Mouse (Mus musculus) cerebellum, postnatal 25 days (tissue): ENCODE measurements around the gene Stra8.

ENCODE experiments used
- DNase-seq, 2 experiments: peaks; one replicate each; pipeline ENCODE4 v3.0.0; 2021; ENCODE audit warnings: mixed read lengths in 2 of 2

The Stra8 gene

DNA sequence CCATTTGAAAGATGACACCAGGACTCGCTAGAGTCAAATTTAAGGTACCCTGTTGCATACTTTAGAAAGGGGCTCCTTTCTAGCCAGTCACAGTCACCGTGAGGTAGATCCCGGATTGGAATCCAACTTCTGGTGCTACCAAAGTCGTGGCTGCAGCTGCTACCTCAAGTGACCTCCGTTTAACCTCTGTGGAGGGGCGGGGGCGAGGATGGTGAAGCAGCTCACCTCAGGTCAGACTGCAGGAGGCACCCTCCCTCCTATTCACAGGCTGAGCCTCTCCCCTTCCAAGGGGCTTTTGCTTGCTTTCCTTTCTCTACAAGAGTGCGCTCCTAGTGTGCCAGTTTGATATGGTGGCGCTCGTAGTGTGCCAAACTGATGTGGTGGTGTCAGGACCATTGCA lies at the start of gene Stra8:
Stra8 (plus strand) TSS at position 208 of the 400 bp plus-strand sequence.
- DNase-seq, result no peak

DNA sequence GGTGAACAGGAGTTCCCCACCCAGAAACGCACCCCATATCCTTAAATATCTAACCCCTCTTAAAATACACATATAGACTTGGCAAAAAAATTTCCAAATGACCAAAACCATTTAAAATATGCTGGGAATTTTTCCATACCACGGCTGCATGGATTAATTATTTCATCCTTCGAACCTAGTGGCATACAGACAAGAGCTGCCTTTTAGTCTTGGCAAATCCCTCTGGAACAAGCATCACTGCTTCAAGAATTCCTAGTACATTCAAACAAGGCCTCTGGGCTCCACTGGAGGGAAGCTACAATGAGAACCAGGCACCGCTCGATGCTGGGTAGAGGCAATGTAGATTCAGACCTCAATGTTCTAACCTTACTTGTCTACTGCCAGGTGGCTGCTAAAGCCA lies 49.2 kb upstream of the Stra8 start:
- no peak for DNase-seq

DNA sequence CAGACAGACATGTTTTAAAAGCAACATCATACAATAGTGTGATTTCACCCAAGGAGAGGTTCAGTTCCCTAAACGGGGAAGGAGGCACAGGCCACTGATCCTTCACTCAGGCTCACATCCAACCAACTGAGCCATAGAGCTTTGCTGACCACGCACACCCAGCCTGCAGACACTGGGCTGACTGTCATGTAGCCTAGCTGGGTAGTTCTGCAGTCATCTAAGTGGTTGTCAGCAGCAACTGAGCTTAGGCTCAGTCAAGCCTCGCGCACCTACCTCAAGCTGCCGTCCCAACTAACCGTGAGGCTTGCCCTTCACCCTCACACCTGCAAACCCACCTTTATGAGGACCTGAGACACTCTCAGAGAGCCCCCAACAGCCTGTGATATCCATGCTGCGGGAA lies 48.0 kb upstream of the Stra8 start:
- DNase-seq, result no peak

DNA sequence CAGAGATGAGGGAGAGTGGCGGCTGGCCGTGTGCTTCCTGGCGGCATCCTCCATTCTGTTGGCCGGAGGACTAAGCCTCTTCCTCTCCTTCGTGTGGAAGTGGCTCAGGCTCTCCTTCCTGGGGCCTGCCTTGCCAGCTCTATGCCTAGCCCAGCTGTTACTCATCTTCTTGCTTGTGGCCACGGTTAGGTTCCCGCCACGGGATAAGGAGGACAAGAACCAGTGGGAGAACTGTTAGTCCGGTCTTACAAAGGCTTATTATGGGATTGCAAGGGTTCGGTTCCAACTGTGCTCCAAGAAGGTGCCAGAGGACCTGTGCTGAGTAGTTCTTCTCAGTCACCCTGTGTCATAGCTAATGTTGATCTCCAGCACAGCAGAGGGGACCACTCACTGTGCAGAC lies 47.1 kb upstream of the Stra8 start:
- DNase-seq, result no peak

DNA sequence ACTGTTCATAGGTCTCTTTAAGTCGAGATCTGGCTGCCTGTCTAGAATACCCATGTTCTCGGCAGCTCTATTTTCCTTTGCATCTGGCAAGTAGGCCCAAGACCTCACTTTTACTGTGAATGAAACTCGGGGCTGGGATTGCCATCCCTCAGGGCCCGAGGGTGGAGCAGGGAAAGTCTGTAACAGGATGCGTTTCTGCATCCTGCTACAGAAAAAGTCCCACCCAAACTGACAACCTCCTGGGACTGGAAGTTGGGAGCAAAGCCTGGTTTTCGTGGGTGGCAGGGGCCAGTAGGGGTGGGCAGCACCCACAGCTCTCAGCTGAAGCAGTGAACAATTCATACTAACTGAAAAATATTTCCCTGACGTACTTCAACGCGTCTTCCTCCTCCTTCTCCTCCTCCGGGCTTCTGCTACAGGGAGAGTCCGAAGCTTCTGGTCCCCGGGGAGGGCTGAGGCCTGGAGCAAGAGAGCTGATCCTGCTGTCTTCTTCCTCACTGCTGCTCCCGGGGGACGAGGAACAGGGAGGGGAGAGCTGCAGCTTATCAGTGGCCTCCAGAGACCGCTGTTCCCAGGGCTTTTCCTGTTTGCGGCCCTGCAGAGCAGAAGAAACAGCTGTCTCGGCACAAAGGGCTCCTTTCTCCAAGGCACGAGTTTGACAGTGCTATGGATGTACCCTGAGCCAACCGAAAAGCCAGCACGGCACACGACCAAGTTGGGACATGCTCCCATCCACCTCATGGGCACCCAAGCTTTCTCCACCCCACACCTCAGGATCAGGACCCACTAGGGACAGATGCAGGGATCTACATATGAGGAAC lies 45.7 kb upstream of the Stra8 start:
- peak in 1 of 2 experiments; percentile 1 for DNase-seq

DNA sequence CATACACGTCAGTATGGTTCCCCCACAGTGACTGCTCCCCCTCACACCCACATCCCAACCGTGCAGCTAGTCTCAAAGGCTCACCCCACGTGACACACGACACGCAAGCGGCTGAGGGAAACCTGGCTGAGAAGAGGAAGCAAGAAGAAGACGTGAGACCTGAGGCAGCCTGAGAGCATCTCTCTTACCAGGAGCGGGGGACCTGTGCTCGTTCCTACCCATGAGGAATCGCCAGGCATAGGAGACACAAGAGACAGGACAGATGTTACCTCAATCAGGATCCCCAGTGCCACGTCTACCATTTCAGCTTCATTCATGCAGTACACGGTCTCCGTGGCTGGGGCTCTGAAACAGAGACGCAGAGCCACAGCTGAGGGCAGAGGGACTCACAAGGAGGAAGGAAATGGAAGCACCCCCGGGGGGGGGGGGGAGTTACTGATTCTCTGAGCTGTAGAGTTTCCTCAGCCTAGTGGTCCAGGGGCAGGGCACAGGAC lies 44.6 kb upstream of the Stra8 start:
- DNase-seq, result peak in 1 of 2 experiments; percentile 13

DNA sequence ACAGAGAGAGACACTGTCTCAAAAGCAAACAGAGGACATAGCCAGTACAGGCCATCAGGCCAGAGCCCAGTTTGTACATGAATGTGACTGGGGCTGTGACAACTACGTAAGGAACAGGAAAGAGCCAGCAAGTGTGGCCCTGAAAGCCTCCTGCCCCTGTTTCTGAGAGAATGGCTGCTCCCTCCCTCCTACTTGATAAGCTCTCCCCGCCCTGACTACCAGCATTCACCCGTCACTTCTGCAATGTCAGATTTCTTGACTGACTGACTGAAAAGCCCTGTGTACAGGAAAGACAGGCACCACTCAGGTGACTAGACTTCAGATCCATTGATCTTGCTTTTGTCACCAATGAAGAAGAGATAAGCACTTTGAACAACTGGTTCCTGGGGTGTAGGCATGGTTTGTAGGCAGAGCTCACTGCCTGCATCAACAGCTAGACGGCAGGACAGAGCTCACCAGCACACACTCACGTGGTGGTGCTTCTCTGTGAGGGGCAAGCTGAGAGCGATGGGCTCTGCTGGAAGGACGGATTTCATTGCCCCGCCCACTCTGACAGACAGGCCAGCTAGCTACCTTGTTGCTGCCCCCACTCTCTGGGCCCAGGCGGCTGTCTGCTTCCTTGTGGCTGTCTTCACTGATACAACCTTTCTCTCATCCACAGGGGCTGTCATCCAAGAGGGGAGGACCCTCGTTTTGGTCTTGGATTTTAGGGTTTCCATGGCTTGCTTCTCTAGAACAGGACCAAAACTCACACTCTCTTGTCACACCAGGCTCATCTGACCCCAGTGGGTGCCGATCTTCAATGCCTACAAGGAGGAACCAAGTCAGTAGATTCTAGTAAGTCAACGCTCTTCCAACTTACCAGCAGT lies 43.8 kb upstream of the Stra8 start:
- peak in 1 of 2 experiments; percentile 10 for DNase-seq

DNA sequence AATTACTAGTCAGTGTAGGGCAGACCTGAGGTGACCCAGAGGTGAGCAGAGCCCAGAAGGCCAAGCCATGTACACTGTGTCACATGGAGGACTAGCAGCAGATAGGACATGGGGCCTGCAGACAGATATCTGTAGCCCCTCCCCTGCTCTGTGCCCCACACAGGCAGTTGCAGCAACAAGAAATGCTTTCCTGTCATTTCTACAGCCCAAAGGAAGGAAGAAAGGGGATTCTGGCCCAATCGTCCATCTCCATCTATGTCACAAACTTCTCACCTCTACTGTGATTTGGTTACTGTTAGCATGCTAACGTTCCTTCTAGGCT lies 43.2 kb upstream of the Stra8 start:
- no peak for DNase-seq

DNA sequence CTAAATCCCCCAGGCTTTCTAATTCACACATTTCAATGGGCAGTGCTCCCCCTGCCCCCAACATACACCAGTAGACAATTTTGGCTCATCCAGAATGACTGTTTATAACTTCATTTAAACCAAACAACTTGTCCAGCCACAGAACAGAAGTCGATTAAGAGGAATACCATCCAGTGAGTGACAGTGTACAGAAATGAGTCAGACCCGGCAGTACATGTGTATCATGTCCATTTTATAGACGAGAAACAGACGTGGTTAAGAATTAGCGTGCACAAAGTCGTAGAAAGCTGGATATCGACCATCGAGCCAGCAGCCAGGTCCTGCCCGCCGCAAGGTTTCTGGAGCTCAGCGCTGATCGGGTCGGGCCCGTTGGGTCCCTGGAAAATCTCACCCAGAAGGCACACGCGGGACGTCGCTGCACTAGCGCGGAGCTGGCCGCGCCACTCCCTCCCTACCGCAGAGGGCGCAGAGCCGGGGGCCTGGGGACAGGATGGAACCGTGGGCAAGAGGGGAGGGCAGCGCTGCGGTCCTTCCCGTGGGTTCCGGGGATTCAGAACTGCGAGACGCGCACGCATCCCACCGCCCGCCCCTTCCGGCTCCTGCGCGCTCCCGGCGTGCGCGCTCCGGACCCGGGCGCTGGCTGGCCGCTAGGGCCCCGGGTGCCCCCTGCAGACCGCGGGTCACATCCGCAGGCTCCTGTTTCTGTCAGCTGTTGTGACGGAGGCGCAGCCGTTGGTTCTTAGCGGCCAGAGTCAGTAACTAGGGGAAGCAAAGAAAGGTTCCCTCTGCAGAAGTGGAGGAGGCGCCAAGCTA lies 42.2 kb upstream of the Stra8 start, which contains the start of gene Cyren:
Cyren (minus strand) TSS at position 552 of the 813 bp plus-strand sequence.
- DNase-seq, result peak; percentile 92 to 95

DNA sequence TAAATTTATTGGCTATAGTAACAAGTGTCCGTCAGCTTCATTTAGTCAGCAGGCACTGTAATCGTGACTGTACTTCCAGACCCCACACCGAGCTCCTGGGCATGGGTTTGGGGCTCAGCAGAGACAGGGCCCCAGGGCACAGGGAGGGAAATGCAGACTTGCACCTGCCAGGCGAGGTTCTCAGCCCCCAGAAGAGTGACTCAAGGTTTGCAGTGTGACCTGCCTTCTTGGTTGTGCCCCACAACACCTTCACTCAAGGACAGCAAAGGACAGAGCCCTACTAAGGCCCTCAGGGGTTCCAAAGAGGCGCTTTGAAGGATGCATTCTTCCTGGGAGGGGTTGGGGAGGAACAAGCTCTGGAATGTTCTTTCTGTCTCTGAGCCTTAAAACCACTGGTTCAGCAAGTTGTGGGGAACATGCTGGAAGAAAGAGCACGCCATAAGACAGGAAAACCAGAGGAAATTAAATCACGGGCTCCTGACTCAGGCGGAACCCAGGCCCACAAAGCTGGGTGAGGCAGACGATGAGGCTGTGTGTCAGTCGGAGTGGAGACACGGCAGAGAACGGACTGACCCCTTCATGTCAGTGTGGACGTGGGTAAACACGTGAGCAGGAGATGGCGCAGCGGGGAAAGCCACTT lies 40.7 kb upstream of the Stra8 start:
- no peak for DNase-seq

DNA sequence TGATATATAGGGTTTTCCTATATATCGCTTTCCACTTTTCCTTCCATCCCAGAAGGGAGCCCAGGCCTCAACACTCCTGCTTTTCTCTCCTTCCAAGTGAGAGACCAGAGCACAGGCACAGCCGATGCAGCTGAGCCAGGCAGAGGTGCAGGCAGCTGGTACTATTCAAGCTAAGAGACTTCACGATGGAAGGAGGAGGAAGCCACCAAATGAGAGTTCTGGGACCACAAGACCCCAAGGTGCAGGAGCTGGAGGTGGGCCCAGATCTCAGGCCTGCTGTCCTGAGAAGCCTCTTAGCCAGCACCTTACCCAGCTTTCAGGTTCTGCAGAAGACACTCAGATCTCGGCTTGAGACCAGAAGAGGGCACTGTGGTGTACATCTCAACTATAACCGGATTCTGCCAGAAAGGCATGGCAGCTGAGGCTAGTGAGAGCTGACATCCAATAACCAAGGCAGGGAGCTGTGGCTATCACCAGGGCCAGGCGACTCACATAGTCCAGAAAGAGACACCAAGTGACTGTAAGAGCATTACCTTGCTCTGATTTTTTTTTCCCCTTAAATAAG lies 40.0 kb upstream of the Stra8 start:
- peak; percentile 62 to 76 for DNase-seq

DNA sequence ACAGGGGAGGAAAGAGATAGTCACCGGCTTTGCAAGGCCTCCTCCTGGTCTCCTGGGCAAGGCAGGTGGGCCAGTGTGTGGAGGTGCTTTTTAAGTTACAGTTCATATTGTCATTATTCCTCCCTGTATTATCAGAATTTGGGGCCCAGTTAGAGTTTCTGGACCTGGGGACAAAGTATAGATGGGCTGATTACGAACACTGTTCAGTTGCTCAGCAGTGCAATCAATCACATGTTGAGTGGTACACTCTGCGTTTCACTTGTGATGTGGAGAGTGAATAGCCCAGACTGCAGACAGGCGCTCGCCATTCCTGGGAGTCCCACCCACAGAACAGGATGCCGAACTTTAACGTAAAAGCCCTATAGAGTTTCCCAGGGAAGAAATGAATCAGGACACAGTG lies 35.2 kb upstream of the Stra8 start:
- no peak for DNase-seq

DNA sequence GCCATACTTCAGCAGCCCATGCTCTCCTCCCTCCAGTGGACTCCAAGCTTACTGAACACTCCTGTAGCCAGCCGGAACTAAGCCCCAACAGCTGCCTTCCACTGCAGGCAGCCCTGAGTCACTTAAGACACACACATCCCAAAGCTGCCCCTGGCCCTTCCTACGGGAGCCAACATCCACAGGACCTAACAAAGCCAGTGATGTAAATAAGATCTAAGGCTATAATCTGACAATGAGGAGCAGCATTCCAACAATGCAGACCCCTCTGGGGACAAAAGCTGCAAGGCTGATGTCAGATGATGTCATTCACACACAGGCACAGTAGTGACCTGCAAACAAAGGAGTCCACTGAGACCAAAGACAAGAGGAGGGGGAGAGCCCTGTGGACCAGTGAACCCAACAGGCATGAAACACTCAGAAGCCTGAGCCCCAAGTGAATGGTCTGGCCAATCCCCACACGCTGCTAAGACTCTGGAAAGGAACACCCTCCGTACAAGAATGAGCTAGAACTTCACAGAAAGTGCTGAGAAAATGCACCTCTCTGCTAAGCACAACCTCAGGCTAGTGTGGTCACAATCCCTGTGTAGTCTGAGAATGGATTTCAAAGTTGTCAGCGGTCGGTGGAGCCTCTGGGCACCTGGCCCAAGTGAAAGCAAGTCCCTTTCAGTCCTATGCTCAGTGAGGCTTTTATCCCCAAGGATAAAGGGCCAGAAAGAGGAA lies 32.7 kb upstream of the Stra8 start:
- no peak for DNase-seq

DNA sequence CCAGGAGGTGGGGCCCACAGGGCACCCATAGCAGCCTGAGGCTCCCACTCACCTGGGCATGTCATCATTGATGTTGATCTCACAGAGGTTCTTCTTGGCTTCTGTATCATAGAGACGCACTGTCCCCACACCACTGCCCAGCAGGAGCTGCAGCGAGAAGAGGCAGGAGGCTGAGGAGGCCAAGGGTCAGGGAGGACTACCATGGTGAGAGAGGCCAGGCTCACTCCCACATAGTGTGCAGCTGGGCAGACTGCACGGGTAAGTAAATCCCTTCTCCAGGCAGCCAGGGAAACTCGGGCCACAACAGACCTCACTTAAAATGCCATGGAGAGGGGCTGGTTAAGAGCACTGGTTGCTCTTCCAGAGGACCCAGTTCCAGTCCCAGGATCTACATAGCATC lies 30.8 kb upstream of the Stra8 start:
- DNase-seq, result no peak

DNA sequence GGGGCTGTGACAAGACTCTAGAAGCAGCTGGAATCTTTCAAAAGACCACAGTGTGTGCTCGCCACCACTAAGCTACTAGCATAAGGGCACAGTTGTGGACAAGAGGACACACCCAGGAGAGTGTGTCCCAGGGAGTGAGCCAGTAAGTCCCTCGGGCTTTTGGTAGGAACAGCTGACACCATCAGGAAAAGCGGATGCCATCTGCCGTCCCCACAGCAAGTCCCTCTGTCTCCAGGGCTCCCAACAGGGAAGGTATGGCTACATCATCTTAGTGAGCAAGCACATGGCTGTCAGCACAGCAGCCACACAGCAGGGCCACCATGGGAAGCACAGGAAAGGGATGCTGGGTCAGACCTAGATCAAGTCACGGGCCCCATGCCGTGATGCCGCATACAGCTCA lies 24.4 kb upstream of the Stra8 start:
- DNase-seq, result peak; percentile 44 to 46

DNA sequence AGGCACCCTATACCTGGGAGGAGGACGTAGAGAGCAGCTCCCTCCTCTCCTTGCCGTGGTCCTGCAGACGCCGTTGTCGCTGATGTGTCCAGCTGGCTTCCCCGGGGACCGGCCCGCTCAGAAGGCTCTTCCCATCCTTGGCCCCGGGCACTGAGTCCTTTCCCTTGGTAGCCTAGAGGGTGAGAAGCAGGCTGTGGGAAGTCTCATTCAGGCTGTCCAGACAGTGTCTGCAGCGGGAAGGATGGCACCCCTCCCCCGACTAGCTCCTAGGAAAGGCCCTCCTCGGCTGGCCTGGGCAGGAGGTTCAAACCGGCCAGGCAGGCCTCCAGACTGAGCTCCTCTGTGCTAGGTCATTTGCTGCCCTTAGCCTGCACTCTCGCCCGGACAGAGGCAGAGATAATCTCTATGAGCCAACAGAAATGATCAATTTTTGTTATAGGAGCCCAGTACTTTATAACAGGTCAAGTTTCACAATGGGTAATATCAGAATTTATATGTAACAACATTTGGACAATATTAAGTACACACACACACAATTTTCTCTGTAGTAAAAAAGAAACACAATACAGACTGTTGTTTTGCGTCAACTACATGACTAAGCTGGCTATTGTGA lies 23.7 kb upstream of the Stra8 start:
- DNase-seq, result peak; percentile 29 to 32

DNA sequence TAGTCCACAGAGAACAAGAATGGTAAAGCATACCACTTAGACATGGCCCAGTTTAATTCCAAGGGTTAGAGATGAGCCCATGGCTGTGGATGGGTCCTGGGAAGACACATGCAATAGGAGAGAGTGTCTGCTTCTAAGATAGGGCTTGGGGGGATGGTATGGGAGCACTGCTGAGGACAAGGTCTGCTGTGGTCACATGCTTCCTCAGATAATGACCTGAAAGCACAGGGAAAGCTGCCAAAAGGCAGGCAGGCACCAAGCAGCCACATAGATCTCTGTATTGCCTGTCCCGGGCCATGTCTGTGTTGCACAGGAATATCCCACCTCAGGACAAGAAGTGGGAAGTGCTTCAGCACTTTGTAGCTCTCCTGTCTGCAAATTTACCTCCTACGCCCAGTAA lies 20.8 kb upstream of the Stra8 start:
- DNase-seq, result no peak

DNA sequence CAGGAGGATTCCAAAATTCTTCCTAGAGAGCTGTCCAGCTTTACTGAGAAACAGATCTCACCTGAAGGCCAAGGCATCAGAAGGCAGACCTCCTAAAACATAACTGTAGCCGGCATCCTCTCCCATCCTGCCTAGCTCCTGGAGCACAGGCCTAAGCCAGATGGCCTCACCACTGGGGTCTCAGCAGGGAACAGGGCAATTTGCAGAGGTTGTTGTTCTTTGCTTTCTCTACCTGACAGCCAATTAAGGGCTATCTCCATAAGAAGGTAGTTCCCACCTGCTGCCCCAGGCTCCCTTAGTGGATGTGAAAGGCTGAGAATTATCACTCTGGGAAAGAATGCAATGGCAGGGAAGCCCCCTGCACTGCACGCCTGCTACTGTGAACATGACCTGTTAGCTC lies 19.0 kb upstream of the Stra8 start:
- DNase-seq, result peak; percentile 75

DNA sequence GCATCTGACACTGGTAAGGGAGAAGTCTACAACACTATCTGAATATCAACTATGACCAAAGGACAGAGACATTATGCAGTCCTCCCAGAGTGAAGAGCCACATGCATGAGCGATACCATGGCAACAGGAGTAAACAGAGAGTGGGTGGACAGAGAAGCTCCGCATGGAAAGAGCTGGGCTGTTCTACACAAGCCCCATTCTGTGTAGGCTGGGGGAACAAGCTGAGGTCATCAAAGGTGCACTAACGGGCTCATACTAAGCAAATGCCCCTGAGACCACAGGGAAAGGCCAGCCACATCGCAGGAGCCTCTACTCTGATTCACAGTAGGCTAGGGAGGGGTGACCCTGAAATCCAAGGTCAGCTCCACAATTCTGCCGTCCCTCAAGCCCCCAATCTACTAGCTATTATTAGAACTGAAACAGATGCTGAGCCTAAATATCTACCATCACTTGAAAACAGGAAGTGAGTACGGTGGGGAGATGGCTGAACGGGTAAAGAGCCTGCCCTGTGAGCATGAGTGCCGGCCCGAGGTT lies 18.0 kb upstream of the Stra8 start:
- peak in 1 of 2 experiments; percentile 2 for DNase-seq

DNA sequence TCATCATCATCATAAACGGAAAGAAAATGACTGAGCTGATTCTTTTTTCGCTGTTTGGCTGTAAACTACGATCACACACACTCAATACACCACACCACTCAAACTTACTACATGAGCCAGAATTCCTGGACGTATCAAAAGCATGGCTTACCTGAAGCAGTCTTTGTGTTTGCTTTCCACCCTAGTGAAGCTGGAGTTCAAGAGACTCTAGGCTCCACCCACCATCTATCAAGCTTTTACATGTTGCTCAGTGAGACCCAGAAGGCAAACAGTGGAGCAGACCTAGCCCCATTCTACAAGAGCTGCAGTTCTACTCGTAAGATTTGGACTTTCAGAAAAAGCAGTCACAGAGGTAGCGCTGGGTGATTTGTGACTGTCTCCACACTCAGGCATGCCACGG lies 17.4 kb upstream of the Stra8 start:
- DNase-seq, result no peak

DNA sequence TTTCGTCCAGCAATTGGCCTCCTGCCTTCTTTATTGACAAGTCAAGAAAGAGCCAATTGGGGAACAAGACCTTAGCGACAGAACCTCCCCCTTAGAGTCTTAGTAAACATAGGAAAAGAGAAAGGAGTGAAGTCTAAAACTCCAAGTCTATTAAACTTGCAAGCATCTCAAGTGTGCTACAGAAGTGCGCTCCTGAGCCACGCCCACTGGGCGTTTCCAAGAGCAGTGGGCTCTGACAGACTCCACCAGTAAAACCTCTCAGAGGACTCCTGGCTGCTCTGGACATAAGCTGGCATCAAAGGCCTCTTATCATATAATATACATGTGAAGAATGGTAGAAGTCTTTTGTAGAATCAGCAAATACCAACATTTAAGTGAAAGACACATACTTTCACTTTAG lies 16.5 kb upstream of the Stra8 start:
- no peak for DNase-seq
